Mouse (Mus musculus) lung, adult 2 months (tissue): ENCODE results near the gene Plxna4.

Source experiments
- CTCF ChIP-seq: fragments of 200-500 bp; IDR thresholded peaks from 2 replicates; pipeline ENCODE4 v1.5.1; 2011; ENCODE audit warnings: mild to moderate bottlenecking, low read length, control low read depth; ENCODE audit not compliant: insufficient read depth
- POLR2A ChIP-seq: fragments of 200-500 bp; IDR thresholded peaks from 2 replicates; pipeline ENCODE4 v1.6.1; 2011; ENCODE audit warnings: low read depth, mild to moderate bottlenecking, control low read depth, low read length, borderline replicate concordance; ENCODE audit errors: extremely low read depth

- TF ChIP-seq POLR2A: no peak
- no peak for TF ChIP-seq CTCF
These were observed 356.6 kb downstream of the Plxna4 start for GRCm38 (mm10) chr6:32231383-32231782.
